Mouse (Mus musculus) embryonic facial prominence, embryonic 14.5 days (tissue): ENCODE data around the gene Synj2. TPM values are rescaled to one million over a fixed set of nuclear protein-coding genes. Genes with fewer than 3 reads are reported as not detected.

Experiments used
- ATAC-seq: fragments of 200-750 bp; cut with Nextera tagmentation; 2 replicates; pipeline ENCODE4 v1.8.0; 2017; ENCODE audit warnings: low read depth, moderate number of reproducible peaks, moderate TSS enrichment
- DNase-seq: peaks from one replicate; pipeline ENCODE4 v3.0.0-alpha.2; 2015; ENCODE audit warnings: low spot score
- H3K27ac ChIP-seq: fragments of 300-500 bp; sonication (generic); replicated peaks from 2 replicates; pipeline ENCODE4 v1.5.1; 2014; ENCODE audit warnings: low read depth, mild to moderate bottlenecking, low read length, moderate library complexity
- H3K27me3 ChIP-seq: fragments of 300-500 bp; sonication (generic); replicated peaks from 2 replicates; pipeline ENCODE4 v1.6.1; 2014; ENCODE audit warnings: low read length; ENCODE audit not compliant: control insufficient read depth, insufficient read depth
- H3K36me3 ChIP-seq: fragments of 300-500 bp; sonication (generic); 2 replicates; pipeline ENCODE4 v1.6.1; 2014; ENCODE audit warnings: low read length, mixed read lengths; ENCODE audit not compliant: control insufficient read depth, insufficient read depth
- H3K4me1 ChIP-seq: fragments of 300-500 bp; sonication (generic); 2 replicates; pipeline ENCODE4 v1.6.1; 2014; ENCODE audit warnings: antibody characterized with exemption, low read length; ENCODE audit not compliant: control insufficient read depth, insufficient read depth
- H3K4me2 ChIP-seq: fragments of 300-500 bp; sonication (generic); 2 replicates; pipeline ENCODE4 v1.6.1; 2014; ENCODE audit warnings: low read depth, mild to moderate bottlenecking, low read length, moderate library complexity, mixed read lengths
- H3K4me3 ChIP-seq: fragments of 300-500 bp; sonication (generic); 2 replicates; pipeline ENCODE4 v1.5.1; 2014; ENCODE audit warnings: low read depth, mild to moderate bottlenecking, low read length
- H3K9ac ChIP-seq: fragments of 300-500 bp; sonication (generic); 2 replicates; pipeline ENCODE4 v1.6.1; 2014; ENCODE audit warnings: low read depth, mild to moderate bottlenecking, low read length, moderate library complexity, mixed read lengths
- H3K9me3 ChIP-seq: fragments of 300-500 bp; sonication (generic); 2 replicates; pipeline ENCODE4 v1.6.1; 2016; ENCODE audit warnings: low read length; ENCODE audit not compliant: control insufficient read depth
- WGBS: fragments of 180-500 bp; shearing (Covaris S2); extraction: QIAGEN DNeasy Blood & Tissue Kit; methylation state at CpG from one replicate; pipeline ENCODE4 v1.1.7; 2014; 5-methylcytosine and 5-hydroxymethylcytosine counted together
- polyA plus RNA-seq: library from polyadenylated mRNA; unstranded; fragments of >200 nt; fragmentation: Nextera tagmentation; extraction: Ambion mirVana; gene quantifications from 2 replicates; pipeline ENCODE4 v1.2.1, GENCODE M21; 2014

Synj2 gene
- polyA plus RNA-seq, 1 experiment from 2014 or later: 4.7 TPM

DNA sequence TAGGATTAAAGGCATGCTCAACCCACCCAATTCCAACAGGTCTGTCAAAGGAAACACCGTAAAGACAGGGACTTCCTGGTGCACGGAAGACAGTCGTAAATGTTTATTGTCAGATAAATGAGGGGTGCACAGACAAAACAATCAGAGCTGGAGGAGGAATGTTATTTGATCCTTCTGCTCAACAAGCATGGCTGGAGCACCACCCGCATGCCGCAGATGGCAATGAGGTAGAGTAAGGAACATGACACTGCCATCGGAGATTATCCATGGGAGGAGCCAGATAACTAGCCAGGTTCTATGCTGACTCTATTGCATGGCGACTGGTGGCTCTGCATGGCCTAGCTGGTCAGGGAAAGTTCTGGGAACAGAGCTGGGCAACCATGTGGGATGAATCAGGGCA lies 132.3 kb downstream of the Synj2 start:
- Histone ChIP-seq H3K27ac (no peak overlapping the region), H3K9me3 (no peaks in the 10 kb centered on the region), H3K4me1 (peaks cover under 1% of the 10 kb centered on the region; the same call in 1 of the 2 replicates), H3K36me3 (peaks cover 42% of the 10 kb centered on the region), H3K27me3 (no peaks in the 10 kb centered on the region), H3K4me3 (no peak overlapping the region), H3K4me2 (no peak overlapping the region), H3K9ac (no peak overlapping the region)
- DNase-seq: no peak
- 70% methylated on average over 7 of the region's 7 CpGs for WGBS
- ATAC-seq: peak; percentile 74

DNA sequence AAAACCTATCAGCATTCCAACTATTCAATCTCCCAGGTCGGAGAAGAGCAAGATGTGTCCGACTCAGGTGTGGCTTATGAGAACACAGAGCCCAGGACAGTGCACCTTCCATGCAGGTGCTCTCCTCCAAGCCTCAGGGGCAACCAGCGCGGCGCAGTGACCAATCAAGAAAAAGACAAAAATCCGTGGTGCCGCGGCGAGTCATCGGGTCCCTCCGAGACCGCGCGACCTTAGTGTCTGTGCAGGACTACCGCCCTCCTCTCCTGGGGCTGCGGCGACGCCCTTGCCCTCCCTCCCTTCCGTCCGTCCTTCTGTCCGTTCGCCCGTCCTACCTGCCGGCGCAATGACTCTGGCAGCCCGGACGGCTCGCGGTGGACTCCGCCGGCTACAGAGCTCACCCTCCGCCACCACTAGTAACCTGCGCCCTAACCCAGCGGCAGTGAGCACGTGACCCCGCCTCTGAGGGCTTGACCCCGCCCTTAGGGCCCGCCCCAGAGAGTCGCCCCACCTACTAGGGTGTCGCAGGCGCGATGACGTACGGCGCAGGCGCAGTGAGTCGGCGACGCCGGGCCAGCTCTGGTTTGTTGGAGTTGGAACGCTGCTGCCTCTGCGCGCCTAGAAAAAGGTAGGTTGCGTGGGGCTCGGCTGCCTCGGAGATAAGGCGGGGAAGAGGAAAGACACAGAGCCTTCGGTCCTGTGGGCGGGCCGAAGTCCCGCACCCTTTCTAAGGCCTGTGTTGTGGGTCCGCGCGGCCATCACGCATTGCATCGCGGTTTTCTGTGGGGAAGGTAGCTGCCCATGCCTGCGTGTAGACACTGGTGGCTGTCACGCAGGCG lies 138.4 kb downstream of the Synj2 start, which contains the start of the genes Serac1 and Gtf2h5:
Serac1 (minus strand) TSS at position 455 of the 836 bp plus-strand sequence.
Gtf2h5 (plus strand) TSS at position 500 of the 836 bp plus-strand sequence.
- DNase-seq (peak; percentile 97), ATAC-seq (peak; percentile 99)
- H3K9me3 ChIP-seq: no peaks in the 10 kb centered on the region

DNA sequence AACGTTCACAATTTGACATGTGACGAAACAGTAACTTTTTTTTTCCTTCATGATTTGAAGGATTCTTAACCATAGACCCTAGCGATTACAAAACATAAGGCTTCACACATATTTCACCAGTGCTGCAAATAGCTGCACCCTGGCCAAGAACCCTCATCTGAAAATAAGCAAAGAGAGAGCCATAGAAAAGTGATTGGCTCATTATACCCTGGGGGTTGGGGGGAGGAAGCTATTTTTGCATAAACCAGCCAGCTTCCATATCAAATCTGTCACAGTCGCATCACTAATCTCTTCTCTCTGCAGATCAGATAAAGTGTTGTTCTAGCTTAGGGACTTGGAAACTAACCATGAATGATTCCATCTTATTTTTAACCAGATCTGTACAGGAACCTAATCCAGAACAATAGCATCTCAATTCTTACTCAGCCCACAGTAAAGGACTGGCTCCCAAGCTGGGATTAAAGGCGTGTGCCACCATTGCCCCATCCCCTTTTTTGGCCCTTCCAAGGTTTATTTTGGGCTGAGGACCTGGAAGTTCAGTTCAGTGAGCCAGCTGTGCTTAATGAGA lies 142.3 kb downstream of the Synj2 start:
- H3K4me2 ChIP-seq: no peak overlapping the region
- no peak for DNase-seq
- H3K36me3 ChIP-seq: peaks cover 37% of the 10 kb centered on the region
- WGBS: 81% methylated on average over 5 of the region's 5 CpGs
- H3K4me1 ChIP-seq: peaks cover 9% of the 10 kb centered on the region
- H3K4me3 ChIP-seq: no peak overlapping the region
- ATAC-seq: no peak
- H3K9ac ChIP-seq: 0 out of 2 replicates have a peak overlapping the region, but pooled peaks have one; percentile 8
- H3K27ac ChIP-seq: no peak overlapping the region
- no peaks in the 10 kb centered on the region for H3K27me3 ChIP-seq
- no peaks in the 10 kb centered on the region for H3K9me3 ChIP-seq

More for the DNA sequence above, 138.4 kb downstream of the Synj2 start, which contains the start of the genes Serac1 and Gtf2h5:
- H3K4me1 ChIP-seq: peaks cover 9% of the 10 kb centered on the region
- peak within 1 kb of the TSS; percentile 82 for H3K4me3 ChIP-seq
- under 1% methylated on average over 61 of the region's 70 CpGs for WGBS
- peak within 1 kb of the TSS; percentile 87 for H3K4me2 ChIP-seq
- H3K27me3 ChIP-seq: no peaks in the 10 kb centered on the region
- H3K36me3 ChIP-seq: peaks cover 15% of the 10 kb centered on the region
- H3K9ac ChIP-seq: peak within 1 kb of the TSS; percentile 88
- H3K27ac ChIP-seq: peak within 1 kb of the TSS; percentile 89

GRCm38 (mm10) chr17:6091604-6092003 lies 150.5 kb downstream of the Synj2 start:
- no peaks in the 10 kb centered on the region for H3K4me1 ChIP-seq
- no peak for DNase-seq
- ATAC-seq: no peak
- H3K9ac ChIP-seq: no peak overlapping the region
- H3K9me3 ChIP-seq: no peaks in the 10 kb centered on the region
- H3K4me3 ChIP-seq: no peak overlapping the region
- no peak overlapping the region for H3K27ac ChIP-seq
- H3K27me3 ChIP-seq: no peaks in the 10 kb centered on the region
- 92% methylated on average over 6 of the region's 6 CpGs for WGBS
- peaks cover 5% of the 10 kb centered on the region; the same call in 1 of the 2 replicates for H3K36me3 ChIP-seq
- no peak overlapping the region for H3K4me2 ChIP-seq

Other genes with a start within 250 kb of the Synj2 start
- gene Snx9, start 100.0 kb upstream of the Synj2 start, polyA plus RNA-seq: 37.5 and 40.9 TPM in 2 replicates
- 4.6 and 5.8 TPM in 2 replicates for gene Serac1, start 138.5 kb downstream of the Synj2 start, polyA plus RNA-seq
- 171 and 172 TPM in 2 replicates for gene Gtf2h5, start 138.5 kb downstream of the Synj2 start, polyA plus RNA-seq
- 83.6 and 86.3 TPM in 2 replicates for gene Tulp4, start 165.2 kb downstream of the Synj2 start, polyA plus RNA-seq